Mouse (Mus musculus) C2C12 (cell line): Measurements from ENCODE around the gene Ciao2a.

Experiments
- CEBPB ChIP-seq: IDR thresholded peaks from one replicate; pipeline ENCODE4 v1.6.1; 2011; ENCODE audit warnings: low read depth, mild to moderate bottlenecking, control low read depth, moderate library complexity
- CTCF ChIP-seq: IDR thresholded peaks from one replicate; pipeline ENCODE4 v1.5.1; 2011; ENCODE audit not compliant: control insufficient read depth, insufficient read depth, insufficient read length
- MAX ChIP-seq: IDR thresholded peaks from one replicate; pipeline ENCODE4 v1.6.1; 2011; ENCODE audit warnings: mild to moderate bottlenecking, control low read depth
- MYOD1 ChIP-seq: IDR thresholded peaks from one replicate; pipeline ENCODE4 v1.6.1; 2011; ENCODE audit warnings: low read depth; ENCODE audit not compliant: control insufficient read depth, insufficient read length
- MYOG ChIP-seq: IDR thresholded peaks from one replicate; pipeline ENCODE4 v1.6.1; 2011; ENCODE audit not compliant: control insufficient read depth, insufficient read length; ENCODE audit errors: extremely low read depth
- USF1 ChIP-seq: IDR thresholded peaks from one replicate; pipeline ENCODE4 v1.6.1; 2011; ENCODE audit warnings: low read depth, mild to moderate bottlenecking, control low read depth, moderate library complexity

GRCm38 (mm10) chr9:66101577-66101976, 24.8 kb upstream of the Ciao2a start:
- TF ChIP-seq CTCF, result no peak
- TF ChIP-seq MAX, result no peak
- no peak for TF ChIP-seq MYOD1
- TF ChIP-seq CEBPB, result no peak
- TF ChIP-seq USF1, result no peak
- no peak for TF ChIP-seq MYOG
